Mouse (Mus musculus) heart, adult 2 months (tissue): ENCODE results near the gene Tmem229a. TPM values are rescaled to one million over a fixed set of nuclear protein-coding genes. Genes with fewer than 3 reads are reported as not detected.

Experiments
- DNase-seq, 2 experiments: peaks; one replicate each; pipeline ENCODE4 v3.0.0; 2021
- H3K27ac ChIP-seq: fragments of 200-600 bp; 2 replicates; pipeline ENCODE4 v1.8.1; 2022
- H3K27me3 ChIP-seq: fragments of 200-500 bp; 2 replicates; pipeline ENCODE4 v1.6.1; 2012; ENCODE audit warnings: mild to moderate bottlenecking, low read length, inconsistent platforms, mixed read lengths; ENCODE audit not compliant: control insufficient read depth, insufficient read depth
- H3K36me3 ChIP-seq: fragments of 200-500 bp; 2 replicates; pipeline ENCODE4 v1.6.1; 2012; ENCODE audit warnings: low read length, inconsistent platforms; ENCODE audit not compliant: control insufficient read depth, insufficient read depth
- H3K4me1 ChIP-seq: fragments of 200-500 bp; 2 replicates; pipeline ENCODE4 v1.6.1; 2011; ENCODE audit warnings: low read length; ENCODE audit not compliant: control insufficient read depth, insufficient read depth
- H3K4me3 ChIP-seq: fragments of 200-600 bp; 2 replicates; pipeline ENCODE4 v1.8.1; 2022
- H3K79me2 ChIP-seq: fragments of 200-500 bp; replicated peaks from 2 replicates; pipeline ENCODE4 v1.6.1; 2012; ENCODE audit warnings: mild to moderate bottlenecking, inconsistent platforms, low read length, moderate library complexity, mixed read lengths; ENCODE audit not compliant: control insufficient read depth, insufficient read depth
- H3K9ac ChIP-seq: fragments of 200-500 bp; 2 replicates; pipeline ENCODE4 v1.6.1; 2012; ENCODE audit warnings: low read depth, mild to moderate bottlenecking, control low read depth, inconsistent platforms, low read length, mixed read lengths
- CTCF ChIP-seq: fragments of 200-600 bp; IDR thresholded peaks from 2 replicates; pipeline ENCODE4 v1.8.1; 2022; ENCODE audit warnings: antibody characterized with exemption, mild to moderate bottlenecking, moderate library complexity
- EP300 ChIP-seq: fragments of 200-500 bp; IDR thresholded peaks from 2 replicates; pipeline ENCODE4 v1.6.1; 2011; ENCODE audit warnings: low read depth, low read length, control low read depth; ENCODE audit not compliant: insufficient read depth
- POLR2A ChIP-seq: fragments of 200-500 bp; IDR thresholded peaks from 2 replicates; pipeline ENCODE4 v1.6.1; 2011; ENCODE audit warnings: mild to moderate bottlenecking, low read depth, low read length, control low read depth; ENCODE audit not compliant: insufficient read depth
- WGBS: fragments of 180-500 bp; shearing (Covaris S2); methylation state at CpG from one replicate; pipeline ENCODE4 v1.1.7; 2018; 5-methylcytosine and 5-hydroxymethylcytosine counted together
- intact Hi-C: fragments of 180-260 bp; cut with DNase I; formaldehyde crosslinking; loops from one replicate; pipeline ENCODE4 v1.15.1; 2025
- polyA plus RNA-seq: library from polyadenylated mRNA; depleted of rRNA; stranded (reverse); fragments of >200 nt; gene quantifications from 2 replicates; pipeline ENCODE4 v1.2.3, GENCODE M21; 2012
- total RNA-seq, 2 experiments: library from RNA; stranded (reverse); gene quantifications; 2 replicates each; pipeline ENCODE4 v1.2.3; 2021

Gene Tmem229a
- total and polyA plus RNA-seq, 3 experiments, result 0.02 to 0.05 TPM; not detected in 1

DNA sequence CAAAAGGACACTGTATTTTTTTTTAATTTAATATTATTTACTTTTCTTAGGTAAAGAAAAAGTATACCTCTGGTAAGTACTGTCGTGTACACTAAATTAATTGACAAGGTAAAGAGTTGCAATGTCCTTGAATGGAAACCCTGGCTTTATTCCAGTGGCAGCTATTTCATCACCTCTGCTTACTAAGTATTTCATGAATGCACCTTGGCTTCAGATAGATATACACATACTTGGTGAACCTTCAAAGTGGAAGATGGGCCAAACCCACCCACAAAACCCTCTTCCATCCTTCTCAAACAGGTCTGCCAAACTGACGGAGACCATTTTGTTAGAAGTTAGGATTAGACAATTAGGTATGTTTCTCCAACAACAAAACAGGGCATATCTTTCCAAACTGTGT, 5.4 kb downstream of the Tmem229a start:
- no peak for DNase-seq
- Histone ChIP-seq H3K27me3 (peaks cover 6% of the 10 kb centered on the region), H3K9ac (no peak overlapping the region), H3K36me3 (no peaks in the 10 kb centered on the region), H3K27ac (no peak overlapping the region), H3K4me1 (no peaks in the 10 kb centered on the region), H3K79me2 (no peaks in the 10 kb centered on the region), H3K4me3 (no peak overlapping the region)
- TF ChIP-seq POLR2A, result no peak
- TF ChIP-seq CTCF, result no peak
- no peak for TF ChIP-seq EP300
- WGBS, result 74% methylated on average over 2 of the region's 2 CpGs
- intact Hi-C loops, result no loop called here

DNA sequence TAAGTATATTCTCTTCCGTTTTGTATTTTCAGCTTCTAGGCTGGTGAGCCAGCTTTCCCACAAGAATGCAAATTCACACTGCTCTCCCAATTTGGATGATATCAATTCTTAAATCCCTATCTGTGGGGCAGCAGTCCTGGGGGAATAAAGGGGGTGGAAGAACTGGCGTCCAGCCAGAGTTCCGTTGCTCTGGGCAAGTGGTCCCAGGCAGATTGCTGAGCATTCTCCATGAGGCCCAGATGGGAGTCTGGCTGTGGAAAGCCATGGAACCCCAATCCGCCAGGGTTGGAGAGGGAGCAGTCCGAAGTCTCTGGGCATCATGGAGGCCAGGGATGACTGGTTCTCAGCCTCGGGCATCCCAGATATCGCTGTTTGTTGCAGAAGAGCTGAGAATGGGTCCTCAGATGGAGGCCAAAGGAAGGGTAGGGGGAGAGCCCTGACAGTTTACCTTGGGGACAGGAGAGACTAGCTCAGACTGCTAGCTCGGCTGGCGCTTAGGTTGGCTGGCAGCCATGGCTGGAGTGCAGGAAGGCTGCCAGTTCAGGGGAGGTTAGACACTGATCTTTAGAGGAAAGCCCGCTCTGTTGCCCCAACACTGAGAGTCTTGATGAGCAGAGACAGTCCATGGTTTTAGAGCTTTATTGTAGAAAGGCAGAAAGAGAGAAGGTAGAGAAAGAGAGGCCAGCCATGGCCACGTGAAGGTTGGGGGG, 30.9 kb downstream of the Tmem229a start:
- H3K79me2 ChIP-seq, result no peaks in the 10 kb centered on the region
- no peaks in the 10 kb centered on the region for H3K36me3 ChIP-seq
- TF ChIP-seq CTCF, result no peak
- TF ChIP-seq POLR2A, result no peak
- TF ChIP-seq EP300, result no peak
- no peak overlapping the region for H3K4me3 ChIP-seq
- WGBS, result 78% methylated on average over 11 of the region's 11 CpGs
- intact Hi-C loops, result no loop called here
- no peak overlapping the region for H3K27ac ChIP-seq
- H3K4me1 ChIP-seq, result no peaks in the 10 kb centered on the region
- DNase-seq, result no peak
- H3K27me3 ChIP-seq, result no peaks in the 10 kb centered on the region
- H3K9ac ChIP-seq, result no peak overlapping the region

DNA sequence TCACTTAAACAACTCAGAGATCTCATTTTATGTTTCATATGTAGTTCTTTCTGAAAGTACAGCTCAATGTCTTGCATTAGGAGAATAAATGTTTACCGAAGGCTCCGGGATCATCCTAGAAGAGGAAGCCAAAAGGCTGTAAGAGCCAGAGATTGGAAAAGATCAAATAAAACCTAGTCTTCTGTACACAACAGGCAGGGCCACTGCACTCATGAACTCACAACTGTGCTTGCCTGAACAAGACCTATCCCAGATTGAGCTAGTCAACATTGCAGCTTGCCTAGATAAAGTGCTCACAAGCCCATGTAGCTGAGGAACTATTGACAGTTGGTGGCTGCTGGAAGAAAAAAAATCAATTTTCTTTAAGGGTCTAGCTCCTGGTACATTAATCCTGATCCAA, 42.5 kb downstream of the Tmem229a start:
- no peaks in the 10 kb centered on the region for H3K79me2 ChIP-seq
- no peaks in the 10 kb centered on the region for H3K4me1 ChIP-seq
- no peak overlapping the region for H3K4me3 ChIP-seq
- no peaks in the 10 kb centered on the region for H3K36me3 ChIP-seq
- intact Hi-C loops, result no loop called here
- H3K9ac ChIP-seq, result no peak overlapping the region
- no peaks in the 10 kb centered on the region for H3K27me3 ChIP-seq
- no peak for TF ChIP-seq EP300
- no peak for TF ChIP-seq POLR2A
- no peak for TF ChIP-seq CTCF
- DNase-seq, result no peak
- WGBS, result 98% methylated on average over 2 of the region's 2 CpGs
- H3K27ac ChIP-seq, result no peak overlapping the region

DNA sequence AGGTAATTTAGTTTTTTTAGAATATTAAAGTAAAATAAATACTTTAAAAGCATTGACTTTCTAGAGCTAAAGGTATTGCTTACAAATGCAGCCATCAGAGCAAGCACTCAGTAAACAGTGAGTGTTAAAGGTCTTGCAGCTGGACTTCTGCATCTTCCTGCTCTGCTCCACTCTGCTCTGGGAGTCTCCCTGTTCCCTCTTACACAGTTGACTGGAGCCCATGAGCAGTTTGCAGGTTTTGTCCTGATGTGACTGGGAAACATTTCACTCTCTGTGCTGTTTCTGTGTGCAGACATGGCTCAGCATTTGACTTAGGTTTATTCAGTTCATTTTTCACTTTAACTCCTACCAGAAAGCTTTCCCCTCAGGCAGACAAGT, 45.4 kb downstream of the Tmem229a start:
- intact Hi-C loops, result no loop called here
- H3K27me3 ChIP-seq, result no peaks in the 10 kb centered on the region

DNA sequence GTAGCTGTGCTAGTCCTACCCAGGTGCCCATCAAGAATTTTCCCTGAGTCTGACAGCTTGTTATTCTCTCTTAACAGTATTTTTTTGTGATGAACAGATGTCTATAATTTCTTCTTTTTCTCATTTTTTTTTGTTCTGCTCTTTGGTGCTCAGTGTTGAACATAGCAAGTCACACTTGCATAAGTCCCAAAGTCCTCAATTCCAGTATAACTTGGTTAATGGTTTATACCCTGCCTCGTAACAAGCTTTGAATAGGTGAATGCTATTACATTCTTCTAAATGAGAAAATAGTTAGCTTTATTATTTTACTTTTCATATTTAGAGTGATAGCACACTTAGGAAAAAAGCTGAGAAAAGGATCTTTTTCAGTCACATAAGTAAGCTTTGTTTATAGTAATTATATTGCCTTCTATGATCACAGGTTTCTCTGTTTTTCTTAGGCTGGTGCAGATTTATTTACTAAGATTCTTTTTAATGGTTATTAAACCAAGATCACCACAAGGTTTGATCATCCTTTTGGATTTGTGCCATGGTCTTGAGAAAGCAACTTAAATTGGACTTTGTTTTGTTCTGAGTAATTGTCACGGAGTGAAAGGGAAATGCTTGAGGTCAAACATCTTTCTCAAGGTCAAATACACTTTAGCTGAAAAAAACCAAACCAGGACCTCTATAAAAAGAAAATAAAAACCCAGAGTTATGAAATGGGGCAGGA, 45.9 kb downstream of the Tmem229a start:
- Histone ChIP-seq H3K4me1 (no peaks in the 10 kb centered on the region), H3K36me3 (no peaks in the 10 kb centered on the region), H3K79me2 (no peaks in the 10 kb centered on the region), H3K27me3 (no peaks in the 10 kb centered on the region), H3K27ac (no peak overlapping the region), H3K9ac (no peak overlapping the region), H3K4me3 (no peak overlapping the region)
- DNase-seq, result no peak
- intact Hi-C loops, result no loop called here
- TF ChIP-seq EP300 (no peak), CTCF (no peak), POLR2A (no peak)
- WGBS, result 58% methylated on average over 2 of the region's 2 CpGs

More for the DNA sequence above, 45.4 kb downstream of the Tmem229a start:
- TF ChIP-seq CTCF (no peak), EP300 (no peak), POLR2A (no peak)
- Histone ChIP-seq H3K27ac (no peak overlapping the region), H3K79me2 (no peaks in the 10 kb centered on the region), H3K4me1 (no peaks in the 10 kb centered on the region), H3K36me3 (no peaks in the 10 kb centered on the region), H3K9ac (no peak overlapping the region), H3K4me3 (no peak overlapping the region)
- no peak for DNase-seq

- H3K27me3 ChIP-seq, result no peaks in the 10 kb centered on the region
Observed at GRCm38 (mm10) chr6:24907824-24908223, 48.3 kb downstream of the Tmem229a start.

More at GRCm38 (mm10) chr6:24907824-24908223, 48.3 kb downstream of the Tmem229a start:
- Histone ChIP-seq H3K9ac (no peak overlapping the region), H3K4me1 (no peaks in the 10 kb centered on the region), H3K36me3 (no peaks in the 10 kb centered on the region), H3K27ac (no peak overlapping the region), H3K79me2 (no peaks in the 10 kb centered on the region), H3K4me3 (no peak overlapping the region)
- DNase-seq, result no peak
- intact Hi-C loops, result no loop called here
- 53% methylated on average over 2 of the region's 2 CpGs for WGBS
- TF ChIP-seq POLR2A, result no peak
- no peak for TF ChIP-seq EP300
- no peak for TF ChIP-seq CTCF
